Mouse (Mus musculus) midbrain, embryonic 11.5 days (tissue): ENCODE data around the gene Ica1l. TPM values are rescaled to one million over a fixed set of nuclear protein-coding genes. Genes with fewer than 3 reads are reported as not detected.

Source experiments
- ATAC-seq: fragments of 200-750 bp; cut with Nextera tagmentation; 2 replicates; pipeline ENCODE4 v1.8.0; 2017; ENCODE audit warnings: moderate TSS enrichment, moderate library complexity; ENCODE audit not compliant: low FRiP score
- DNase-seq: peaks from one replicate; pipeline ENCODE4 v3.0.0; 2015; ENCODE audit warnings: low spot score; ENCODE audit errors: missing footprints
- H3K27ac ChIP-seq: fragments of 300-500 bp; sonication (generic); 2 replicates; pipeline ENCODE4 v1.5.1; 2014; ENCODE audit warnings: low read depth, low read length
- H3K27me3 ChIP-seq: fragments of 300-500 bp; sonication (generic); 2 replicates; pipeline ENCODE4 v1.6.1; 2014; ENCODE audit warnings: mild to moderate bottlenecking, low read length, moderate library complexity, mixed read lengths; ENCODE audit not compliant: control insufficient read depth, insufficient read depth
- H3K36me3 ChIP-seq: fragments of 300-500 bp; sonication (generic); 2 replicates; pipeline ENCODE4 v1.6.1; 2014; ENCODE audit warnings: mild to moderate bottlenecking, low read length, moderate library complexity, mixed read lengths; ENCODE audit not compliant: control insufficient read depth, insufficient read depth
- H3K4me1 ChIP-seq: fragments of 300-500 bp; sonication (generic); 2 replicates; pipeline ENCODE4 v1.6.1; 2014; ENCODE audit warnings: low read length; ENCODE audit not compliant: control insufficient read depth, insufficient read depth
- H3K4me2 ChIP-seq: fragments of 300-500 bp; sonication (generic); 2 replicates; pipeline ENCODE4 v1.6.1; 2014; ENCODE audit warnings: mild to moderate bottlenecking, moderate library complexity
- H3K4me3 ChIP-seq: fragments of 300-500 bp; sonication (generic); 2 replicates; pipeline ENCODE4 v1.5.1; 2014; ENCODE audit warnings: low read depth, low read length
- H3K9ac ChIP-seq: fragments of 300-500 bp; sonication (generic); 2 replicates; pipeline ENCODE4 v1.6.1; 2014; ENCODE audit warnings: low read length
- H3K9me3 ChIP-seq: fragments of 300-500 bp; sonication (generic); 2 replicates; pipeline ENCODE4 v1.6.1; 2016; ENCODE audit warnings: low read length; ENCODE audit not compliant: control insufficient read depth
- WGBS: fragments of 180-500 bp; shearing (Covaris S2); extraction: QIAGEN DNeasy Blood & Tissue Kit; methylation state at CpG from one replicate; pipeline ENCODE4 v1.1.7; 2014; 5-methylcytosine and 5-hydroxymethylcytosine counted together
- polyA plus RNA-seq: library from polyadenylated mRNA; unstranded; fragments of >200 nt; fragmentation: Nextera tagmentation; extraction: Ambion mirVana; gene quantifications from 2 replicates; pipeline ENCODE4 v1.2.1, GENCODE M21; 2014

The Ica1l gene
- polyA plus RNA-seq, 1 experiment from 2014 or later: 3.6 TPM

GRCm38 (mm10) chr1:59945969-59946368, 97.0 kb downstream of the Ica1l start:
- no peak overlapping the region for H3K9ac ChIP-seq
- DNase-seq: no peak
- no peak overlapping the region for H3K4me3 ChIP-seq
- H3K36me3 ChIP-seq: no peaks in the 10 kb centered on the region
- no peaks in the 10 kb centered on the region for H3K27me3 ChIP-seq
- no peak for ATAC-seq
- no peaks in the 10 kb centered on the region for H3K4me1 ChIP-seq
- WGBS: 89% methylated on average over 1 of the region's 1 CpGs
- H3K9me3 ChIP-seq: no peaks in the 10 kb centered on the region
- H3K4me2 ChIP-seq: no peak overlapping the region
- H3K27ac ChIP-seq: no peak overlapping the region

- WGBS: 82% methylated on average over 5 of the region's 5 CpGs
- ATAC-seq (no peak), DNase-seq (no peak)
- Histone ChIP-seq H3K27me3 (no peaks in the 10 kb centered on the region), H3K9me3 (no peaks in the 10 kb centered on the region), H3K27ac (no peak overlapping the region), H3K4me3 (no peak overlapping the region), H3K4me2 (no peak overlapping the region), H3K9ac (no peak overlapping the region), H3K36me3 (no peaks in the 10 kb centered on the region), H3K4me1 (no peaks in the 10 kb centered on the region)
Measured at GRCm38 (mm10) chr1:59943825-59944224, 99.2 kb downstream of the Ica1l start.

GRCm38 (mm10) chr1:59942057-59942790, 100.8 kb downstream of the Ica1l start:
- no peaks in the 10 kb centered on the region for H3K4me1 ChIP-seq

GRCm38 (mm10) chr1:59941063-59941462, 101.9 kb downstream of the Ica1l start:
- no peak for DNase-seq

More at GRCm38 (mm10) chr1:59942057-59942790, 100.8 kb downstream of the Ica1l start:
- ATAC-seq (no peak), DNase-seq (no peak)
- H3K4me2 ChIP-seq: no peak overlapping the region
- no peaks in the 10 kb centered on the region for H3K36me3 ChIP-seq
- no peaks in the 10 kb centered on the region for H3K27me3 ChIP-seq
- H3K9me3 ChIP-seq: no peaks in the 10 kb centered on the region
- no peak overlapping the region for H3K9ac ChIP-seq
- H3K4me3 ChIP-seq: no peak overlapping the region
- WGBS: 85% methylated on average over 6 of the region's 6 CpGs
- H3K27ac ChIP-seq: no peak overlapping the region

GRCm38 (mm10) chr1:59932991-59933390, 110.0 kb downstream of the Ica1l start:
- H3K27ac ChIP-seq: no peak overlapping the region
- no peak overlapping the region for H3K4me2 ChIP-seq
- no peak overlapping the region for H3K9ac ChIP-seq
- no peaks in the 10 kb centered on the region for H3K36me3 ChIP-seq
- no peak for ATAC-seq
- H3K4me3 ChIP-seq: no peak overlapping the region
- no peaks in the 10 kb centered on the region for H3K9me3 ChIP-seq
- no peak for DNase-seq
- no peaks in the 10 kb centered on the region for H3K27me3 ChIP-seq
- H3K4me1 ChIP-seq: no peaks in the 10 kb centered on the region
- 92% methylated on average over 2 of the region's 2 CpGs for WGBS

More at GRCm38 (mm10) chr1:59941063-59941462, 101.9 kb downstream of the Ica1l start:
- Histone ChIP-seq H3K36me3 (no peaks in the 10 kb centered on the region), H3K27ac (no peak overlapping the region), H3K27me3 (no peaks in the 10 kb centered on the region), H3K4me1 (no peaks in the 10 kb centered on the region), H3K4me3 (no peak overlapping the region), H3K9me3 (no peaks in the 10 kb centered on the region), H3K9ac (no peak overlapping the region), H3K4me2 (no peak overlapping the region)
- 91% methylated on average over 1 of the region's 1 CpGs for WGBS
- ATAC-seq: no peak

Other genes with a start within 250 kb of the Ica1l start
- gene Fam117b, start 130.2 kb downstream of the Ica1l start, polyA plus RNA-seq: 14.6 and 17.6 TPM in 2 replicates
- gene Carf, start 55.1 kb upstream of the Ica1l start, polyA plus RNA-seq: 6.7 and 6.8 TPM in 2 replicates
- gene Wdr12, start 55.5 kb upstream of the Ica1l start, polyA plus RNA-seq: 49.1 and 58.7 TPM in 2 replicates
- 7.2 and 7.5 TPM in 2 replicates for gene Nbeal1, start 137.4 kb upstream of the Ica1l start, polyA plus RNA-seq